Mouse (Mus musculus): Measurements from ENCODE around the gene Etv6.

- TF ChIP-seq CTCF (conservative IDR thresholded peaks at IDR 0.05; ENCODE audit: low read length) (no peak), POU5F1 (IDR thresholded peaks at IDR 0.05; ENCODE audit: borderline replicate concordance, low read length) (no peak)
Measured at GRCm38 (mm10) chr6:134186286-134186903, 150.9 kb downstream of the Etv6 start.
